Mouse (Mus musculus): ENCODE data around the gene Hoxd9.
A peak's percentile ranks its signal among the peaks of the same experiment; 100 is the strongest.

Hoxd9 gene

DNA sequence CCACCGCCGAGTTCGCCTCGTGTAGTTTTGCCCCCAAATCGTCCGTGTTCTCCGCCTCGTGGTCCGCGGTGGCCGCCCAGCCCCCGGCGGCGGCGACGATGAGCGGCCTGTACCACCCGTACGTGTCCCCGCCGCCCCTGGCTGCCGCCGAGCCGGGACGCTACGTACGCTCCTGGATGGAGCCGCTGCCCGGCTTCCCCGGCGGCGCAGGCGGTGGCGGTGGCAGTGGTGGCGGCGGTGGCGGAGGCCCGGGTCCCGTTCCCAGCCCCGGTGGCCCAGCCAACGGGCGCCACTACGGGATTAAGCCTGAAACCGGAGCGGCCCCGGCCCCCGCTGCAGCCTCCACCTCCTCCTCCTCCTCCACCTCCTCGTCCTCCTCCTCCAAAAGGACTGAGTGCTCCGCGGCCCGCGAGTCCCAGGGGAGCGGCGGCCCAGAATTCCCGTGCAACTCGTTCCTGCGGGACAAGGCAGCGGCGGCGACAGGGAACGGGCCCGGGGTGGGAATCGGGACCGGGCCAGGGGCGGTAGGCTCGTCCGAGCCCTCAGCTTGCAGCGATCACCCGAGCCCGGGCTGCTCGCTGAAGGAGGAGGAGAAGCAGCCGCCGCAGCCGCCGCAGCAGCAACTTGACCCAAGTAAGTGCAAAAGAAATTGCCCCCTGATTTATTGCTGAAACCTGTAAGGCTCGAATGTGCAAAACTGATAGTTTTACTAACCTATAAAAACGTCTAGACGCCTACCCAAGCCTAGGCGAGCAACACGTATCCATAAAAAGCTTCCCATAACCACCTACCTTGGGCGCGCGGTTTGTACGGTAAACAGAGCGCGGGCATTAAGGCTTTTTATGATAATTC is 900 bp downstream of the Hoxd9 start:
- peak; percentile 40 for DNase-seq (ENCODE audit: low spot score)

DNA sequence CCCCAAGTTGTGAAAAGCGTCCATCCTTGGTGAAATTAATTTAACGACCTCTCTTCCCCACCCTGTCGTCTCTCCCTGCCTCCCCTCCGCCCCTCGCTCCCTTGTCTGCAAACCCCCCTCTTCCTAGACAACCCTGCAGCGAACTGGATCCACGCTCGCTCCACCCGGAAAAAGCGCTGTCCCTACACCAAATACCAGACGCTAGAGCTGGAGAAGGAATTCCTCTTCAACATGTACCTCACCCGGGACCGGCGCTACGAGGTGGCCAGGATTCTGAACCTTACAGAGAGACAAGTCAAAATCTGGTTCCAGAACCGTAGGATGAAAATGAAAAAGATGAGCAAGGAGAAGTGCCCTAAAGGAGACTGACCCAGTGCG is 1.5 kb downstream of the Hoxd9 start:
- no peak for DNase-seq (ENCODE audit: low spot score)

DNA sequence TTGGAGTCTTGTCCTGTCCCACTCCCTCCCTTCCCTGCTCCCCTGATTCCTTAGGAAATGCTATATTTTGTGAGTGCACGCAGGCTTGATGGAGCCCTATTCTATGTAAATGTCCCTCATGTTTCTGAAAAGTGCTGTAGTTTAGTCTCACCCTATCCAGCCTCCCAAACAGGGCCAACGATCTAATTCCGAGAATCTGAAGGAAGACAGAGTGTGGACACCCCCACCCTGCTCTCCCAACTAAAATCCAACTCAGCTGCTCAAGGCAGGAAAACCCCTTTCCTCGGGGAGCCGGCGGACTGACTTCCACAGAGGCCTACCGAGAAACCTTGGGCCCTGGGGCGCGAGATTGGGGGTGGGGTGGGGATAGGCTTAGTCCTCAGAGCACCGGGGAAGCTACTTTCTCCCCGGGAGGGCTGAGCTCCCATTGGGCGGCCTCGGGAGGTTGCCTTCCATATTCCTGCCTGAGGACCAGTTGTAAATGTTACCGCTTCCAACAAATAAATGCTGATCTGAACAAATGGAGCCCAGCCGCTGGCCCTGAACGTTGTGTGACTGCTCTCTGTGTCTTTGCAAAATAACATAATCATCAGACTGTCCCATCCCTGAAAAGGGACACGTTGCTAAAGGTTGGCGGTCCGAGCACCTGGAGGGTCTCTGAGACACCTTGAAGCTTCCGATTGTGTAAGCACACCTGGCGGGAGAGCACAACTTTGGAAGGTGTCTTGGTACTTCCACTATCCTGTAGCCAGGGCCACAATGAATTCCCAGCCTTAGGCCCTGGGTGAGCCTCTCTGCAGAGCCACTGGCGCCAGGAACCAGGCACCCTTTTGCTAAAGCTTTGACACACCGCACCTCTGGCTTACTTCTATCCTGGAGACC is 2.4 kb downstream of the Hoxd9 start:
- no peak for DNase-seq (ENCODE audit: low spot score)

DNA sequence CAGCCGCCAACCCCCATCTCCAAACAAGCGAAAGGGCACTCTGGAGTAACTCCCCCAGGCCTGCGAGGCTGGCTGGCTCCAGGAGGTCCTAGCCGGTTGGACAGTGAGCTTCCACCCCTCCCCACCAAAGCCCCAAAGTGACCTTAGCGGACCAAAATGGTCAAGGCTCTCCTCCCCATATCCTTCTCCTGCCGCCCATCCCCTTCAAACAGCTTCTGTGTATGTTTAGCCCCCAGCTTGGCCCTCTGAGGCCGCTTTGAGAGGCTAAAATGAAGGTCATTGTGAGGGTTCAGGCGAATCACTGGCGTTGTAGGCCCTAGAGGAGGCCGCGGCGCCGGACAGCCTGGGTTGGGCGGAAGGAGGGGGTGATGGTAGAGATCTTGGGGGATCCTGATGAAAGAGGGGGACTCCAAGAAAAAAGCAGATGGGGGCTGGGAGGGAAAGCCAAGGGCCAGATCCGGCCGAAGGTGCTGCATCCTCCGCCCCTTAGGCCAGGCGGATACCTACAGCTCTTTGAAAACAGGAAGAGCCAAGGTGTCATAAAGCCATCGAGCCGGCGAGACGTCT is 3.1 kb downstream of the Hoxd9 start:
- DNase-seq (ENCODE audit: low spot score) = no peak

DNA sequence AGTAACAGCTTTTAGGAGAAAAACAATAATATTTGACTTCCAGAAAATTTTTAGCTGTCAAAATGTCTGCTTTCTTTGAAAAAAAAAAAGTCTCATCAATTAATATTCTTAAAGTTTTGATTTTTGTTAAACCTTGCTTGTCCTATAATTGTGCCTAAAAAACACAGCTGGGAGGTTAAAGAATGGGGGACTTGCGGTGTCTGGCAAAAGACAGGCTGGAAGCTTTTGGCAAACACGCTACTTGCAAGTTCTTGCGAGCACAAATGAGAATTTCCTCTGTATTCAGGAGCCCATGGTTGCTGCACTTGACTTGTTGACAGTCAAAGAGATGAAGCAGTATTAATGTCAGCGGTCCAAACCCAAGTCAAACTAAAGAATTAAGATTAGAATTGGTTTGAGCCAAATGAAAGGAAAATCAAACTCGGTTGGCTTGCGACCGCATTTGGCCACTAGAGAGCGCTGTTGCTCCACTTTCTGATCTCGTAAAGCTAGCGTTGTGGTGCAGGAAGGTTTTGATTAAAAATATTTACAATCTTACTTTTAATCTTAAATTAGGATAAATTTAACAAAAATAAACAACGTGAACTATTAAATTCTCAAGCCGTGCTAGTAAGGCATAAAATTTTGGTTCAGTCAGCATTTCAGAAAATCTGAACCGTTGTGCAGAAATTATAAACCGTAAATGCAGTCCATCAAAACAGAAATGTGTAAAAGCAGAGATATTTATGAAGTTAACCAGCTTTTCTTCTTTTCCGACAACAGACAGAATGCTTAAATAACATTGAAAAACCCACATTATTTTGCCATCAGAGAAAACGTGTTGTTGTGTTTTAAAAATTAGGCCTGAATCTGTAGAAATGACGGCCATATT is 4.7 kb downstream of the Hoxd9 start:
- DNase-seq (ENCODE audit: low spot score) = peak; percentile 81

DNA sequence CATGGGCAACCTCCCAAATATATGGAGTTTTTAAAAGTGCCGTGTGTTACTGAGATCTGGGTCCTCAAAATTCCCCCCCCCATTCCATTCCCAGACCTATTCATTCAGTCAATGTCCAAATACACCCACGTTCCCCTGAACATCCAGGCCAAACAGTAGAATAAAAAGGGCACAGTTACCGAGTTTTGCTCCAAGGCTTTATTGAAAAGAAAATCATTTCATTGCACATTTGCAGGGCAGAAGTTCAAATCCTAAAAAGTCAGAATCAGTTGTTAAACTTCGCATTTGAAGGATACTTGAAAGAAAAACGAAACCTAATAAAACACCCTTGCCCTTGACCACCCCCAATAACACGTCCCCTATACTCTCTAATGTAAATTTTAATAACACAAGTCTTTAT is 5.3 kb downstream of the Hoxd9 start:
- DNase-seq (ENCODE audit: low spot score) = no peak

DNA sequence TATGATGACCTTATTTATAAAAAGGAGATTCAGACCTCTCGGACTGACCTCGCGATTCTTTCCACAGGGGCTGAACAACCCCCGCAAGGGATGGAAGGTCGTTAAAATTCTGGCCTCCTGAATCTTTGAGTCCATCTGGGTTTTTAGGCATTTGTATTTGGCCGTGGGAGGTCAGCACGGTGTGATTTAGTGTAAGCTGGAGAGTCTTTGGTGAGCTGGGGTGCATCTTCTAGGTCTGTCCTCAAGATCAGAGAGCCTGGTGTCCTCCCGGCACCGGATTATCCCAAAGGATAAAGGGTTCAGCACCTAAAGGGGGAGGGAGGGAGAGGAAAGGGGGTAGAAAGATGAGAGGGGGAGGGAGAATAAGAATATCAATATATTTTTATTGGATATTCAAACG is 5.8 kb downstream of the Hoxd9 start:
- DNase-seq (ENCODE audit: low spot score) = no peak

DNA sequence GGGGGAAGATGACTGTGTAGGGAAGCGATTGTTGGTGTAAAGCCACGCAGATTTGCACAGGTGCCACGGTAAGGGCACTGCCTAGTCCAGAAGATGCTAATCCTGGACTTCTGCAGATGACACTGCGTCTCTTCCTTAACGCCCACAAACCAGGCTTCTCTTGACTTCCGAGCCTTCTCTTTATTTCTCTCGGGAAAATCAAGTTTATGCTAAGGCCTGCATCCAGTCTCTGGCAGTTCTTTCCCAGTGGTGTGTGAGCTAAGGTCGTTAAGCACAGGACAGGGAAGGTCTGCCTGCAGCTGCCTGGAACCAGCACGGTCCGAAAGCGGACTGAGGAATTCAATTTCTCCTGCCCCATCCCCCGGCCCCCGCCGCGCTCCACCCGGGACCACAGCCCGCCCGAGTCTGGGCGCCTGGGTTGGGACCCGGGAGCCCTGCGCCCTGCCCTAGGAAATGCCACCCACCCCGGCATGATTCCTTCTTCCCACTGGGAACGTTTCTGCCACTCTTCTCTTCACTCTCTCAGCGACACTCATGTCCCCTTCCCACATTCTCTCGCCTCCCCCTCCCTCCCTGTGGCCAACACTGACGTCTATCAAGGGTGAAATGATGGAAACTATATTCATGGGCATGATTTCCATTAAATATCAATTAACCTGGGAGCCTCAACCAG is 6.3 kb downstream of the Hoxd9 start:
- no peak for DNase-seq (ENCODE audit: low spot score)

DNA sequence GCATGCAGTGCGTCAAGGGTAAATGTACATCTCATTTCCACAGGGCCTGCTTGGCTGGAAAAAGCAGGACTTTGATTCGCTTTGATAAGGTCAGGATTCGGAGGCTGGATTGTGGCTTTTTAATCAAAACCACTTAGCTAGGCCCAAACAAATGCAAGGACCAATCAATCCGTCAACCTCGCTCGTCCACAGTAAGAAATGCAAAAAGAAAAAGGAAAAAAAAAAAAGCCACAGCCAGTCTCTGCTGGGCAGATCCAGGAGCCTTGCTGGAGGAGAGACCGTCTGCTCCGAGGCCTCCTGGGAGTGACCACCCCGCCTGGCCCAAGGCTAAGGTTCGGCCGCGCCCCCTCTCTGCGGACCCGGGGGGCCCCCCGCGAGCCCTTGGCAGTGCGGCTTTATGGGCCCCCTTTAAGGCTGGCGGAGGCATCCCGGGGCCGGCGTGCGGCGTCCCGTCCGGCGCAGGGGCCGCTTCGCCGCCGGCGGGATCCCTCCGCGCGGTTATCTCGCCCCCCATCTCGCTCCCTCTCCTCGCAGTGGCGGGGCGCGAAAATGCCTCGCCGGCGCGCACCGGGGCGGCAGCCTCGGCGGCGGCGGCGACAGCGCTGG is 7.0 kb downstream of the Hoxd9 start, which contains the start of gene Hoxd8:
Gene Hoxd8, plus strand, starts transcription at position 223 of the 606 bp plus-strand sequence.
- DNase-seq (ENCODE audit: low spot score) = peak; percentile 83

DNA sequence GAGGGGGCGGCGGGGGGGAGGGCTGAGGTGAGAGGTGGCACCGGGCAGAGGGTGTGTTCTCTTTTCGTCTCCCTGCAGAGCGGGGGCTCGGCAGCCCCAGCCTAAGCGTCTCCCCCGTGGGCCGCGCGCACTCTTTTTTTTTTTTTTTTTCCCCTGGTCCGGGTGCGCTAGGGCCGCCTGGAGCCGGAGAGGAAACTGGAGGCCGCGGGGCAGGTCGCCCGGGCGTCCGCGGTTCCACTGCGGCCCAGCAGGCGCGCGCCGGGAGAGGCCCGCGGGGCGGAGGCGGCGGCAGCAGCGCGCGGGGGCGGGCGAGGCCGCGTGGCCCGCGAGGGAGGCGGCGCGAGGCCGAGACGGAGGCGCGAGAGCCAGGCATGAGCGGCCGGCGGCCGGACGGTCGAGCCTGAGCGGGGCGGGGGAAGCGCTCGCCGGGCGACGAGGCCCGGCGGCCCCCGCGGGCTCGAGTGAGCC is 7.5 kb downstream of the Hoxd9 start:
- peak; percentile 48 for DNase-seq (ENCODE audit: low spot score)

DNA sequence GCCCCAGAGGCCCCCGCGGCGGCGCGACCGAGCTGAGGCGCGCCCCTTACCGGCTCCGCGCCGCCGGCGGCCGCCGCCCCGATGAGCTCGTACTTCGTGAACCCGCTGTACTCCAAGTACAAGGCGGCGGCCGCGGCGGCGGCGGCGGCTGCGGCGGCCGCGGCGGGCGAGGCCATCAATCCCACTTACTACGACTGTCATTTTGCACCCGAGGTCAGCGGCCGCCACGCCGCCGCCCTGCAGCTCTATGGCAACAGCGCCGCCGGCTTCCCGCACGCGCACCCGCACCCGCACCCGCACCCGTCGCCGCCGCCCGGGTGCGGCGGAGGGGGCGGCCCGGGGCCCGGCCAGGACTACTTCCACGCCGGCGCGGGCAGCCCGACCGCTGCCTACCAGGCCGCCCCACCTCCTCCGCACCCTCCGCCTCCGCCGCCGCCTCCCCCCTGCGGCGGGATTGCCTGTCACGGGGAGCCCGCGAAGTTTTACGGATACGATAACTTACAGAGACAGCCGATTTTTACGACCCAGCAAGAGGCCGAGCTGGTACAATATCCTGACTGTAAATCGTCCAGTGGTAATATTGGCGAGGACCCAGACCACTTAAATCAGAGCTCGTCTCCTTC is 8.1 kb downstream of the Hoxd9 start:
- DNase-seq (ENCODE audit: low spot score) = peak; percentile 67

DNA sequence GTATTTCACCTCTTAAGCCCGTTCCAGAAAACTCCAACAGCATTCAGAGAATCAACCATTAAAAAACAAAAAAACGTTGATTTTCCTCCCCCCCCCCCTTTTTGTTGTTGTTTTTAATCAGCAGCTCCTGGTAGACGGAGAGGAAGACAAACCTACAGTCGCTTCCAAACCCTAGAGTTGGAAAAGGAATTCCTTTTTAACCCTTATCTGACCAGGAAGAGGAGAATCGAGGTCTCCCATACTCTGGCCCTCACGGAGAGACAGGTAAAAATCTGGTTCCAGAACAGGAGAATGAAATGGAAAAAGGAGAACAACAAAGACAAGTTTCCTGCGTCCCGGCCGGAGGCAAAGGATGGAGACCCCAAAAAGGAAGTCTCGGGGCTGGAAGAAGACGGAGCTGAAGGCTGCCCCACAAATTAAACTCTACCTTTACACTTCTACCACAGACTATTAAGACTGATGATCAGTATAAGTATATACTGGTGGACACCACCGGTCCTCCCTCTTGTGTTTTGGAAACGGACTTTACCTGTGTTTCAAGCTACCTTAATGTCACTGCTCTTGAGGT is 8.9 kb downstream of the Hoxd9 start:
- DNase-seq (ENCODE audit: low spot score) = no peak

DNA sequence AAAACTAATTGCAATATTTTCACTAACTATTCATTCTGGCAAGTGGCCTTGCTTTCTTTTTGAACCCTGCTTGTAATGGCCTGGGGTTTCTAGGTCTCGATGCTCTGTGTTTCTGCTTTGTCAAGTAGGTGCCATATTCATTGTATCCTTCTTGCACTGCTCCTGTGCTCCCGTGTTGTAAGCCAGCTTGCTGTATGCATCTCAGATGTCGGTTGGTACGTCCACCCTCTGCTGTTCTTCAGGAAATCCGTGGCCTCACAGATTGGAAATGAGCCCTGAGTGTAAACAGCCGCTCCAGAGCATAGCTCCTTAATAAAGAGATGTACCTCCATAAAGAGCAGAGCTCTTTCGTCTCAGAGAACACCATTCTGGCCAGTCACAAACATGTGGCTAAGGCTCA is 10.1 kb downstream of the Hoxd9 start:
- DNase-seq (ENCODE audit: low spot score) = no peak

DNA sequence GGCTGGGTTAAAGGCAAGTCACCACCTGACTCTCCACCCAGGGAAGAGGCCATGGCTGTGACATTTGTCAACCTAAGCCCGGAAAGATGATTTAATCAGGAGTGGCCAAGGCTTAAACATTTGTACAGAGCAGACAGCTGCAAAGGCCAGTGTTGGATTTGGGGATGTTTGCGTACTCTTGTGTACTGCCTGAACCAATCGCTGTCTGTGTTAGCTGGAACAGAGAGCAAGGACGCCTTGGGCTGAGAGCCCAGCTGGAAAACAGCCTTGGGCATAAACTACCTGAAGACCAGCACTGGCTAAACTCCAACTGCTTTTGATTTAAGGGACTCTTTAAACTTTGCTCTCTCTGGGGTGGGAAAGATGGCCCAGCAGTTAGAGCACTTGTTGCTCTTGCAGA is 11.1 kb downstream of the Hoxd9 start:
- no peak for DNase-seq (ENCODE audit: low spot score)

DNA sequence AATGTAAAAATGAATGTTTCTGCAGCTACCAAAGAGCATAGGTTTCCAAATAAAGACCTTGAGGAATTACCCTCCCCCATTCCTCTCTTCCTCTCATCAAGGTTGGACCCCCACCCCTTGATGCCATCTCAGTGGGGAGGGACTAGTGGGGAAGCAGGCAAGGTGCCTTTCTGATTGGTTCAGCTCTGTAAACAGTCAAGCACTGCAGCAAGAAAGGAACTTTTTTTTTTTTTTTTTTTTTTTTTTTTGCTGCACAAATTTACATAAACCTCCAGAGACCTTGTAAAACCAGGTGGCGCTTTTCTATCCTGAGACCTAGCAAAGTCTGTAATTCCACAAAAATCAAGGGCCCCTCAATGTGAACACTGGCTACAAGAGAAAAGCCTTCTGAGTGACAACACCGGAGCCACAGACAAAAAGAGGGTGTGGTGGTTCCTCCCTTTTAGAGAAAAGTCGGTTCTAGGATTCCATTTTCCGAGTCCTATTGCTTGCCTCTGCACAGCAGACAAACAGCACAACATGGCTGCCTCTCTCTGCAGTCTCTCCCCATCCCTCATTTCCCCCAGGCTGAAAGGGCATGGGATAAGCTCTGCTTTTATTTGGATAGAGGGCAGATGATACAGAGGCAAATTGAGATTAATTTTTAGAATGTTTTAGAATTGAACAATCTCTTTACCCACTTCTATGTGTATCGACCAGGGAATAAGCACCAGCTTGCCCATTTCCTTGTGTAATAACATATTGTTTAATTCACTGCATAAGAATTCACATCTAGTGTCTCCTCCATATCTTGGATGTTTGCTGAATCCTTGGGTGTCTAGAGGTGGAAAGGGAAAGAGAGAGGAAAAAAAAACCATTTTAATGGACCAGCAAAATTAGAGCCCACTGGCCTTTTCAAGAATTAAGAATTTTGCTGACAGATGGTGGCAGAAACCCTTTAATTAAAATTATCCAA is 12.2 kb downstream of the Hoxd9 start:
- no peak for DNase-seq (ENCODE audit: low spot score)

DNA sequence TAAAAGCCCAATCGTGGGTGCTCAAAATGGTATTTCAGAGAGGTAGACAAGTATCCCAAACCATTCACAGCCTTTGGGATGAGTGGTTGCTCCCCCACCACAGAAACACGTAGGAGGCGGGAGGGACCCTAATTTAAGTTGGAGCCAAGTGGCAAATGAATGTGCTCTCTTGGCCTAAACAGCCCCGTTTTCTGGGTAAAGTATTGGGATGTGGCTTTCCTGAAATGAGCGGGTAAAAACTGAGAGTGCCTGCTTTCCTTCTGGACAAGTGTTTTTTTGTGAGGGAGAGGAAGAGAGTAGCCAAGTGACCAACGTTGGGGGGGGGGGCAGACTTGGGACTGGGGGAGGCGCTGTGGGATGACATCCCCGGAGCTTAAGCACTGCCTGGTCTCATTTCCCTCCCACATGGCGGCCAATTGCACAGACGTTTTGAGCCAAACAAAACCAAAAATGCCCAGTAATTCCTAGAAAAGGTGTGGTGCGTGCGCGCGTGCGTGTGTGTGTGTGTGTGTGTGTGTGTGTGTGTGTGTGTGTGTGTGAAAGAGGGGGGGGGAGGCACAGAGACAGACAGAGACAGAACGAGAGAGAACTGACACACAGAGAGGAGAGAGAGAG is 13.5 kb downstream of the Hoxd9 start:
- no peak for DNase-seq (ENCODE audit: low spot score)

DNA sequence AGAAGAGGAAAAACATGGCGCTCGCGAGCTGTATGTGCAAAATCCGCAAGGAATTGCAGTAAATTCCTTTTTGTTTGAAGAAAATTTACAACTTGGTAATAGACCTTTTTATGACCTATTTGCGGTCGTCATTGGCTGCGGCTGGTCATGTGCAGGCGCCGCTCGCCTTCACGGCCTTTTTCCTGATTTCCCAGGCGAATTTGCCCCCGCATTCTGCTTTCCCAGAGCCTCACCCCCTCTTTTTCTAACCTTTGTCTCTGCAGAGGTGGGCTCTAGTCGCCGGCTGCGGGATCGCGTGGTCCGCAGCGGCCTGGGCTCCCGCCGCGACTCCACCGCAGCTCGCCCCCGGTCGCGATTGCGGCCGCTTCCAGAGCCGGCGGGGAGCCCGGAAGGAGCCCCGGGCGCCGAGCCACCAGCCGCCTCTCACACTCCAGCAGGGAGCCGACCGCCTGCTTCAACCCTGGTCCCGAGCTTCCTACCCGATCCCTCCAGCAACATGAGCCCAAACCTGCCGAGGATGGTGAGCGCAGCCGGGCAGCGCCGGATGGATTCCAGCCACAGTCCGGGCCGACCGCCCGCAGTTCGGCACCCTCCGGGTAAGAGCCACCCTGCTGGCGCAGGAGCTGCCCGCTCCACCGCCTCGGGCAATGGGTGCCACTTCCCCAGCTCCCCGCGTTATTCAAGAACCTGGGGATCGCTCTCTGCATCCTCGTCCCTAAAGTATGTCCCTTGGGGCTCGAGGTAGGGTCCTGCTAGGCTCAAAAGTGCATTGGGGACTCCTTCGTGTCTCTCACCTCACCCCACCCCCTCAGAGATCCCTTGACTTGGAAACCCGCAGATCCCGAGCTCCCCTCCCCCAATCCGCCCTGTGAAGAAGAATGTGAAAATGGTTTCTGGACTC is 14.4 kb downstream of the Hoxd9 start, which contains the start of the genes Hoxd3 and Hoxd4:
Gene Hoxd3, plus strand, starts transcription at position 207 of the 901 bp plus-strand sequence.
Gene Hoxd4, plus strand, starts transcription at position 209 of the 901 bp plus-strand sequence.
- peak; percentile 52 for DNase-seq (ENCODE audit: low spot score)

Data from urinary bladder, postnatal 25 days (tissue).